Mouse (Mus musculus): ENCODE measurements around the gene Rps25.

Gene Rps25

DNA sequence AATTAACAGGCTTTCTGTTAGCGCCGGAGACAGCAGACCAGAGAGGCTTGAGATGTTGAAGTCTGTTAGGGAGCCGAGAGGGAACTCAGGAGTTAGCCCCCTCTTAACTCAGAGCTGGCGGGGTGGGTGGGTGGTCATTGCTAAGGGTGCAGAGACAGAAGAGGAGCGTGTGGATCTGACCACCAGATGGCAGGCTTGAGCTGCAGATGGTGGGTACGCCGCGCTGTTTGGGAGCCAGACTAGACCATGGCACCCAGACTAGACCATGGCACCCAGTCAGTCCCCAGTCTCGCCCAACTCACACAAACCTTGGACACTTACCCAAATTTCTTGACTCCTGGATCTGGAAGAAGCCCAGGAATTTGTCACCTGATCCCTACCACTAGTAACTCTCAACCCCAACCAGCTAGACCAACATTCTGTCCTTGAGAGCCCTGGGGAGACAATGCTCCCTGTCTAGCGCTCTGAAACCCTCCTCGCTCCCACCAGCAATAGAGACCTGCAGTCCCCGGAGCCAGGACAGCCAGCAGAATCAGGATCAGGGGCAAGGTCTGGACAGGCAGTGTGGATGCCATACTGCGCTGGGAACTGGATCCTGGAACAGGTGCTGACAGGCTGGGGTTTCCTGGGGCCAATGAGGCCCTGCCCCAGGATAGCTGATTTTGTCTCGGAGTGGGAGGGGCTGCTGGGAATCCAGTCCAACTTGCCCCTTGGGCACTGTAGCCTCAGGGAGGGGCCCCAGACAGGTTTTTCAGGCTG lies 47.4 kb downstream of the Rps25 start:
- peak; percentile 72 for DNase-seq (ENCODE audit: low read depth, low spot score)

DNA sequence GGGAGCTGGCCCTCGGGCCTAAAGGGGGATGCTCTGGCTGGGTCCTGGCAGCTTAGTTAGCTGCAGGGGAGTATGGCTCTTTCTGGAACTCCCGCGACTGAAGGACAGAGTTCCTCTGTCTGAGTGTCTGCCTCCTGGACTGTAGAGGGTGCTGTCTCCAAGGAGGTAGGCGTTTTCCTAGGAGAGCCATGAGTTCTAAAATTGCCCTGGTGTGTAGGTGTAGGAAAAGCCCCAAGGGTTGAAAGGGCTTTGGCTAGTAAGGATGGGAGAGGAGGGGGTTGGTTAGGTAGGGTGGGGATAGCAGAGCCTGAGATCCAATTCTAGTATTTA lies 47.9 kb downstream of the Rps25 start, which contains the start of gene Upk2:
Gene Upk2, minus strand, starts transcription at position 86 of the 330 bp plus-strand sequence.
- no peak for DNase-seq (ENCODE audit: low read depth, low spot score)

GRCm38 (mm10) chr9:44457035-44457742 lies 50.2 kb downstream of the Rps25 start:
- DNase-seq (ENCODE audit: low read depth, low spot score): peak; percentile 88

Measured in retina, postnatal 7 days (tissue).